Mouse (Mus musculus) cerebellum, postnatal 4 days (tissue): ENCODE results near the gene Cdh1.
"Not testable (repeated sequence)": the region's sequence is repeated elsewhere in the genome, so short reads cannot be mapped to it uniquely, and the experiment has no call there.

Source experiments
- DNase-seq, 2 experiments: peaks; one replicate each; pipeline ENCODE4 v3.0.0; 2022; ENCODE audit warnings: low spot score in 2 of 2, mixed read lengths in 1 of 2

Cdh1 gene

DNA sequence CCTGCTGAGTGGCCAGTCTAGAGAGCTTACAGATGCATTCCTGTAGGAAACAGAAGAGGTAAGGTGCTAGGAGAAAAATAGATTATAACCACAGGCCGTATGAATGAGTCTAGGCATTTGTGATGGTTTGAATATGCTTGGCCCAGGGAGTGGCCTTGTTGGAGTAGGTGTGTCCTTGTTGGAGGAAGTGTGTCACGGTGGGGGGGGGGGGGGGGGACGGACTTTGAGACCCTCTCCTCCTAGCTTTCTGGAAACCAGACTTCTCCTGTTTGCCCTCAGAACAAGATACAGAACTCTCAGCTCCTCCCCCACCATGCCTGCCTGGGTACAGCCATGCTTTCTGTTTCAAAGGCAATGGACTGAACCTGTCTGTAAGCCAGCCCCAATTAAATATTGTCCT, 10.7 kb upstream of the Cdh1 start:
- DNase-seq = no peak

DNA sequence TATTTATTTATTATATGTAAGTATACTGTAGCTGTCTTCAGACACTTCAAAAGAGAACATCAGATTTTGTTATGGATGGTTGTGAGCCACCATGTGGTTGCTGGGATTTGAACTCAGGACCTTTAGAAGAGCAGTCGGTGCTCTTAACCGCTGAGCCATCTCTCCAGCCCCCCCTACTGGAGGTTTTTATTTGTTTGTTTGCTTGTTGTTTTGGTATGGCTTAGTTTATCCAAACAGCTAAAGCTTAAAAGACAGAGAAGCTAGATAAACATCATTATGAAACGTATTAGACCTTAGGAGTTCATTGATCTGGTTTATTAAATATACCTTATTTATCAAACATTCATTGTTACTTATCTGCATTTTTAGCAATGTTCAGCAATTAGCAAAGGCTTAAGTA, 7.5 kb upstream of the Cdh1 start:
- DNase-seq = not testable (repeated sequence)

DNA sequence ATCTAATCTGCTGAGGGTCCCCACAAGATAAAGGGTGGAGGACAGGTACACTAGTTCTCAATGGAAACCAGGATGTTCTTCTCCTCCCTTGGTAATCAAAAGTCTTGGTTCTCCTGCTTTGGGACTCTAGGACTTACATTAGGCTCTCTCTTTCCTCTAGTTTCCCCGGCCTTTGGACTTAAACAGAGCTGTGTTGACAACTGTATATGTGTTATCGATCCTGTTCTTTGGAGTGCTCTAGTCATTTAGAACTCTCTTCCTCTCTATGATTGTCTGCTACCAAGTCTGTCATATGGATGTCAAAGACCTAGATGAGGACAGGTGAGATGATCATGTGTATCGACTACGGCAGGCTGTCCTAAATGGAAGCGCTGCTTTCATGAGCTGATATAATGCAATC, 6.1 kb upstream of the Cdh1 start:
- no peak for DNase-seq

DNA sequence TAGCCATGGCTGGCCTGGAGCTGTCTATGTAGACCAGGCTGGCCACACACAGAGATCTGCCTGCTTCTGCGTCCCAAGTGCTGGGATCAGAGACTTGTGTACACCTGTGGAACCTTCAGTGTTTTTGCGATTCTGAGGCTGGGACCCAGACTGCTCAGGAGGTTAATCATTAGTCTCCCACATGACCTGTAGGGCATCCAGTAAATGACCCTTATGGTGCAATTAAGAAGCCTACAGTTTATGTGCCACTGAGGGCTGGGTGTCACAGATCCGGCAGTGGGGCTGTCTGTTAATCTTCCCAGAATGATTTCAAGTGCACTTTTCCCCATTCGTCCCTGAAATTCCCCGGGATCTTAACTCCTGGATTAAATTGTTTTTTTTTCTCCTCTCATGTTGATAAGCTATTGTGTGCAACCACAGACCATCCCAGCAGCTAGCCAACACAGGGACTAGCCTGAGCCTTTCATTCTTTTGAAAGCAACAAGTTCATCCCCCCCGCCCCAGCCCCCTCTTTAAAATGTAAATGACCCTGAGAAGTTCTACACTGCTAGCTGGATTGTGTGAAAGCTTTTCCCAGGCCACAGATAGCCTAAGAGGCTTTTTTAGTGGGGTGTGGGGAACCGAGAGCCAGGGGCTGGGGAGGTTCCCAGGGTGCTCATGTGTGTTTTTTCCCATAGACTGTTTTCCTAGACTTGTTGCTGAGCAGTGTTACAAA, 3.7 kb upstream of the Cdh1 start:
- DNase-seq = no peak

DNA sequence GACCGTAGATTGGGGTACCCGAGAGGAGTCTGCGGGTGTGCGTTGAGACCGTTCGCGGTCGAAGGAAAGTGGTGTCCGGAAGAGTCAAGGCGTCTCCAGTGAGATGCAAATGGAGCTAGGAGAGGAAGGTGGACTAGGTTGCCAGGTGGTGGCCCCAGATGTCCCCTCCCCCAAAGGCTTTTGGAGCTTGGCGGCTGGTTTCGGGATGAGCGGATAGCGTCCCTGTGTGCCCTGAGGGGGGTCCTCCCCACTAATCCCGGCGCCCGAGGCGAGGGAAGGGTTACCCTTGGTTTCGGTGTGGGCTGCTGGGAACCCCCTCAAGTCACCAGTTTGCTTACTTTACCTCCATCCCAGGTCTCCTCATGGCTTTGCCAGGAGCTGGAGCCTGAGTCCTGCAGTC, 782 bp downstream of the Cdh1 start:
- no peak for DNase-seq

DNA sequence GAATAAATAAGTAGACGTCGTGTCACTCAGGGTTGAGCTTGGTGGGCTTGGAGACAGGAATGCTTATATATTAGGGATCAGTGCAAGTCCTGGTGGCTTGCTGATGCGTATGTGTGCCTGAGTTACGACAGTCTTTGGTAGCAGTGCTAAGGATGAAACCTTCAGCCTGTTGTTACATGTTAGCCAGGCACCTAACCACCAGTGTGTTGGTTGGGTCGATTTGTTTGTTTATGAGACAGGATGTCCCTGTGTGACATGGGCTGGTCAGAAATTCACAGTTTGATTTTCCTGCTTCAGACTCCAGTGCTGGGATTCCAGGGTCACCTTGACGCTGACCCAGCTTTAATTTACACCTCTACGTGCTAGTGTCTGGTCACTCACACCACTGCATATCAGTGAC, 2.5 kb downstream of the Cdh1 start:
- DNase-seq = no peak

DNA sequence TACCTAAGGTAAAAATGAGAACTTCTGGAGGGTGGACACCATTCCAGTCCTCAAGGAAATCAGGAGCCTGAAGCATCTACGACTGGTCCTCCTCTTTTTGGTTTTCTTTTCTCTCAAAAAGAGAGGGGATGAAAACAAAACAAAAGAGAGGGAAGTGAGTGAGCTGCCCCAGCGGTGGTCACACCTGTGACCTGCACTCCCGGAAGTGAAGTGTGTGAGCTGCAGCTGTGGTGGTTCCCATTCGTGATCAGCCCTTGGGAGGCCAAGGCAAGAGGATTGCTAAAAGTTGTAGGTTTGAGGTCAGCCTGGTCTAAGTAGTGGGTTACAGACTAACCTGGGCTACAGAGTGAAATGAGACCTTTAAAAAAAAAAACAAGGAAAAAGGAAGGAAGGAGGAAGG, 3.0 kb downstream of the Cdh1 start:
- no peak for DNase-seq

DNA sequence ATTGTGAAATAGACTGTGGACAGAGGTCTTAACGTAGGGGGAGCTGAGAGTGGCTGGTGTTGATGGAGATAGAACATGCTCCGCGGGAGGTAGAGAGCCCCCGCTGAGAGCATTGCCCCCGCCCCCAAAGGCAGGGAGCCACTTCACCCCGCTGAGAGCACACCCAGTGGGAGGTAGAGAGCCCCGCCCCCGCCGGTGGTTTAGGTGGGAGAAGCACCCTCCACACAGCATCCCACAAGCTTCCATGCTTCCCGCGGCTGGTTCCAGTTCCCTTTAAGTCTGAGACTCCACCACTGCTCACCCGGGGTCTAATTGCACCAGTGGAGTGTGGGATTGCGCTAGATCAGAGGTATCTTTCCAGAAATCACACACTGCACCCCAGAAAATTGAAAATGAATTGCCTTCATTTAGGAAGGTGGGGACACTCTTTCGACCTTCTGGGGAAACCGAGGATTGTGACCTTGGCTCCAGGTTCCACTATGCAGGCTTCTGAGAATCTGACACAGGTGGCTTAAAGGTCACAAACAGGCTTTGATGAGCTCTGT, 3.5 kb downstream of the Cdh1 start:
- no peak for DNase-seq

DNA sequence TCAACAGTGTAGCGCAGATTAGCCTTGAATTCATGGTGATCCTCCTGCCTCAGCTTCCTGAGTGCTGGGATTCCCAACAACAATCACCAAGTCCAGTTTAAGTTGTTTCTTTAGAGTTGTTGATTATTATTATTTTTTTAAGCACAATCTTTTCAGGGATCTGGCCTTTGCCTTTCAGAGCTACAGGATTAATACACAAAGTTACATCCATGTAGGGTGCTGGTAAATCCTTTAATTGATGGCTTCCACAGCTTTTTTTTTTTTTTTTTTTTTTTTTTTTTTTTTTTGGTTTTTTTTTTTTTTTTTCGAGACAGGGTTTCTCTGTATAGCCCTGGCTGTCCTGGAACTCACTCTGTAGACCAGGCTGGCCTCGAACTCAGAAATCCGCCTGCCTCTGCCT, 4.6 kb downstream of the Cdh1 start:
- not testable (repeated sequence) for DNase-seq

DNA sequence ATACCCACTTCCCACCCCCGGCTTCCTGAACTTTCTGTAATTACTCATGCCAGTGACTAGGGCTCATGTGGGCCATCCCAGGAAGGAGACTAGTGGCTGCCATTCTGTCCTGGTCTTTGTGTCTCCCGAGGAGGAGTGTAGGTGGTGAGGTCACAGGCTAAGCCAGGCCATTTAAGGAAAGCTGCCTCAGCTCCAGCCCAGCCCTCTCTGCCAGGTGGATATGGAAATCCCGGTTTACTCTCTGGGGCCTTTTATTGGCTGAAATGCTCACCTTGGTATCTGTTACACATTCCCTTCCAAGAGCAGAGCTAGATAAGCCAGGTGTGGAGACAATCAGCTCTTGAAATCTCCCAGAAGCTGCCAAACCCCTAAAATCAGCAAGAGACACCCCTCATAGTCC, 5.3 kb downstream of the Cdh1 start:
- DNase-seq = no peak

DNA sequence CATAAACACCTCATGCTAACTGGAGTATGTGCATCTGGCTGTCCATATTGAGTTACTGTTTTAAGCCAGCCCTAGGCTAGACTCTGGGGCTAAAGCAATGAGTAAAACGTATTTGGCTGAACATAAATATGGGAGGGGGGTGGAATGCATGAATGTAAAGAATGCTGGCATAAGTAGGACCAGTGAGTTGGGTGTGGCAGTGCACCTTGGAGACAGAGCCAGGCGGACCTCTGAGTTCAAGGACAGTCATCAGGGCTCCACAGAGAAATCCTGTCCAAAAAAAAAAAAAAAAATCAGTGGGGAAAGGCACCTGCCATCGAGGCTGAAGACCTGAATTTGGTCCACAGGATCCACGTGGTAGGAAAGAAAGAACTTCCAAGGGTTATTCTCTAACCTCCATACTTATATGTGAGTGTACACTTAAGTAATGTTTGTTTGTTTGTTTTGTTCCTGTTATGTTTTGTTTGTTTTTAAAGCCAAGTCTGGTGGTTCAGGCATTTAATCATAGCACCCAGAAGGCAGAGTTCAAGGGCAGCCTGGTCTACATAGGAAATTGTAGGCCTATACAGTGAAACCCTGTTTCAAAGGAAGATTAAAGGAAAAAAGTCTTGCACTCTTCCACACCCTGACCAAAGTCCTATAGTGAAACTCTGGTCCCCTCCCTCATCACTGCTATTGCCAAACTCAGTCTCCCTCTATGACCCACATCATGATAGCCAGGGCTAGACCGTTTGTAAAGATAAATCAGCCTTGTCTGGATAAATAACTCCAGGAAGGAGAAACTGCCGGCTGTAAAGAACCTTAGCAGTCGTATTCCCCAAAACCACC, 6.1 kb downstream of the Cdh1 start:
- DNase-seq = no peak

DNA sequence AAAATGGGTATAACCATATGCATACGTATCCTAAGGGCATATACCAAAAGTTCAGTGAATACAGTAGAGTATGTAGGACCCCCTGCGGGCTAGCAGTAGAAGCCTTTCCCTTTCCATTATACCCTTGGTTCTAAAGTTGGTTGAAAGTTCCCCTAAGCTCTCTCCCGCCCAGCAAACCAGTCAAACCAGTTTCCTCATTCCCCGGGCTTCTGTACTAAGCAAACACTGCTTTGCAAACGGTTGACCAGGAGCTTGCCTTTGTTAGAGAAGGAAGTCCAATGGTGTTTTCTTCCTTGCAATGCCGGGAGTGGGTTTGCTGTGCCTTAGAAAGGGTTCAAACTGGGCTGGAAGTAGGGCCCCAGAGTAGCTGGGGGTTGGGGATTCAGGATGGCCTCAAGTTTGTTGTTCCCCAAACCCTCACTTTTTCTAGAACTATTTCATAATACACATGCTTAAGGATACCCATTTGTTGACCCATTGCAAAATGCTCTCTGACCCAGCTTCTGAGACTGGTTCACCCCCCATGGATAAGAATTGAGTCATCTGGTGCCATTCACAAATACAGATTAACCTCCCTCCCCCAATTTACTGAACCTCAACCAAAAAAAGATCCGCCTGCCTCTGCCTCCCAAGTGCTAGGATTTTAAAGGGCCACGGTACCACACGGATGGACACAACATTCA, 7.9 kb downstream of the Cdh1 start:
- no peak for DNase-seq

DNA sequence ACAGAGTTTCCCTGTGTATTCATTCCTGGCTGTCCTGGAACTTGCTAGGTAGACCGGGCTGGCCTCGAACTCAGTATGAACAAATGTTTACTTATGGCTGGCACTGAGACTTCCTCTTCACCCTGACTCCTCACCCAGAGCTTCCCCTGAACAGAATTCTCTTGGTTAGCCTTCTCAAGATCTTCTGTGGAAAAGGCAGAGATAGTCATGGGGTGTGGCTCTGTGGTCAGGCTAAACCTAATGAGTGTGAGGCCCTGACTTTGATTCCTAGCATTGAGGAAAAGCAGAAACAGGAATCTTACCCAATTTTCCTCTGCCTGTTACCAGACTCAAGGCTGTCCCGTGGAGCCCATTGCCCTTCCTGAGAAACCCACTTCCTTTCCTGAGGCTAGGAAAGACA, 8.9 kb downstream of the Cdh1 start:
- DNase-seq = no peak

DNA sequence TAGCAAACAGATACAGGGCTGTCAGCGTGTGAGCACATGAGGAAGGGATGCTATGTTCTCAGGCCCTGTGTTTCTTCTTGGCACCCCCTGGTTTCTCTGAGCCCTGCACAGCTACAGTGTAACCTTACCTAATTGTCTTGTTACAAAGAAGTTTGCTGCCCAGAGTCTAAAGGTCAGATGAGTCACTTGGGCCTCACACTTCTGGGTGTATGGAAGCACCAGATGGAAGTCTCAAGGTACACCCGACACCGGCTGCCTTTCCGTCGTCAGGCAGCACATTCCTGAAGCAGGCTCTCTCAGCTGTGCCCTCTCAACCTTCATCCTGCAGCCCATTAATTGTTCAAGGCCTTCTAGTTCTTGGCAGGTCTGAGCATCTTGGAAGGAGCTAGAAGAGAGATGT, 11.6 kb downstream of the Cdh1 start:
- no peak for DNase-seq

DNA sequence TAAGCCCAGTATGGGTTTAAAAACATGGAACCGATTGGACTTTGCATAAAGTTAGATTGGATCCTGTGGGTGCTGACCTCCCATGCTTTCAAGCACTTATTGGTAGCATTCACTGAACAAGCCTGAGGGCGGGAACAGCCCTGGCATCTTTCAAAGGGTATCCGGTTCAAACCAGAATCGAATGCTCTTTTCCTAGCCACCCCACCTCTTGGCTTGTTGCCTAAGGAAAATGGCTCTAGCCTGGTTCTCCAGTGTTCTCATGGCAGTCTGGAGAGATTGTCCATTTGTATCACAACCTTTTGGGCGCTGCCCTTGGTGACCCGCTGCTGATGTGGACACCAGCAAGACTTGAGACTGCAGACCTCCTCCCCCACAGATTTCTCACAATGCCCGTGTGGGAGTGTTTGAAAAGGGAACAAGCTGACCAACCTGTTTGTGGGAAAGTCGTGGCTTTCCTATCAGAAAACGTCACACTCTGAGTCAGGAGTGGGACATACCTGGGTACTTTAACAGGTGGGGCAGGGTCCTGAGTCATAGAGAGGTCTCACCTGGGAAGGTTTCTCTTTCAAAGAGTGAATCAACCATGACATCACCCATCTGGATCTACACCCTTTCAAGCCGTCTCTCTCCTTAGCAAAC, 12.6 kb downstream of the Cdh1 start:
- DNase-seq = no peak

DNA sequence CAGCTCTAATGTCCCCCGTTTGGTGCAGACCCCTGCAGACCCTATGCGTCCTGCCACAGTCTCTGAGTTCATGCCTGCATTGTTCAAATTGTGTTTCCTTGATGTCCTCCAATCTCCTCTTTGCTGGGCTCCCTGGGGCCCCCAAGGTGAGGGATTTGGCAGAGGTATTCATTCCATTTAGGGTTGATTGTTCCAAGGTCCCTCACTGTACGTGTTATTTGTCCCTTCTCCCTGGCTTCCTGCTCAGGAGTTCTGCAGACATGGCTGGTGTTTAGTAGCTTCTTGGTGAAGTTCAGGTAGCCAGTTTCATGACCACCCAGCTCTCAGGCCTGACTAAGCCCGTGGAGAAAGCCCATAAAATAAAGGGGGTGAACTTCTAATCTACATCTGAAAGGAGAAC, 13.5 kb downstream of the Cdh1 start:
- no peak for DNase-seq

DNA sequence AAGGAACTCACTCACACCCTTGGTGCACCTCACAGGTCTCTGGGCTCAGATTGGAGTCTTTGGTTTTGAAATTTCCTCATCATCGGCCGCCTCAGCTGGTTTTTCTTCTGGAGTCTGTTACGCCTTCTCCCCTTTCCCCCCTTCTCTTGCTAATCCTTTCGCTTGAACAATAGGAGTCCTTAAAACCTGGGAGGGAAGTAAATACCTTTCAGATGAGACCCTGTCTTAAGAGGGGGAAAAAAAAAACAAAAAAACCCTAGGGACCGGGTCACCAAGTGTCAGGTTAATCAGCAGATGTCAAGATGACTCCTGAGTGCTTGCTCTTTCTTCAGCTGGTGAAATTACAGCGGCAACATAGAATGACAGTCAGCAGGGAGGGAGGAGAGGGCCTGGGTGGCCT, 14.0 kb downstream of the Cdh1 start:
- DNase-seq = no peak

DNA sequence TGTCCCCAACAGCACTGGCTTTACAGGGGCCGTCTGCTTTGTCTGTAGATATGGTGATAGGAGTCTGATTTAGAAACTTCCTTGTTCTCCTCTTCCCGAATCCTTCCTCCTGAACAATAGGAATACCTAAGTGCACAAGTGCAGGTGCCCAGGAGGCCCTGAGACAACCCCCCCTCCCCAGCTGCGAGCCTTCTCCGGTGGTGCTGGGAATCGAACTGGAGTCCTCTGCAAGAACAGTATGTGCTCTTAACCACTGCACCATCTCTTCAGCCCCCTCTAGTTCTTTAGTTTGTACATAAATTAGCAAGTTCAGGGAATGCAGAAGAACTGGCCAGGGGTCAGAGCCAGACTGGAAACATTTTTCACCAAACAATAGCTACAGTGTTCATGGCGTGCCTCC, 14.7 kb downstream of the Cdh1 start:
- DNase-seq = no peak

DNA sequence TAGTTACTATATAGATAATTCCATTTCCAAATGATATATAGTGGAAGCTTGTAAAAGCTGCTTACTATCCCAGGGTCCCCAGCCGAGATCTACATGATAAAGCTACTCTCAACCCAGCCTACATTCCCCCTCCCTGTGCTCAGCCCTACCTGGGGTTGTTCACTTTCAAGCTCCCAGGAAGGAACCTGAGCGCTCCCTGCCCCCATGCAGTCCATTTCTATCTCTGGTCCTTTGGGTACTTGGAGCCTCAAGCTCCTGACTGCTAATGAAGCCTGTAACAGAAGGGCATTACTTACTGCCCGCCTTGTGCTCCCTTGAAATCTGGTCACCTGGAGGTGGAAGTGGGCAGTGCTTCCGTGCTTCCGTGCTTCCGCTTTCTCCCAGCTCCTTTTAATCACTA, 15.2 kb downstream of the Cdh1 start:
- no peak for DNase-seq

DNA sequence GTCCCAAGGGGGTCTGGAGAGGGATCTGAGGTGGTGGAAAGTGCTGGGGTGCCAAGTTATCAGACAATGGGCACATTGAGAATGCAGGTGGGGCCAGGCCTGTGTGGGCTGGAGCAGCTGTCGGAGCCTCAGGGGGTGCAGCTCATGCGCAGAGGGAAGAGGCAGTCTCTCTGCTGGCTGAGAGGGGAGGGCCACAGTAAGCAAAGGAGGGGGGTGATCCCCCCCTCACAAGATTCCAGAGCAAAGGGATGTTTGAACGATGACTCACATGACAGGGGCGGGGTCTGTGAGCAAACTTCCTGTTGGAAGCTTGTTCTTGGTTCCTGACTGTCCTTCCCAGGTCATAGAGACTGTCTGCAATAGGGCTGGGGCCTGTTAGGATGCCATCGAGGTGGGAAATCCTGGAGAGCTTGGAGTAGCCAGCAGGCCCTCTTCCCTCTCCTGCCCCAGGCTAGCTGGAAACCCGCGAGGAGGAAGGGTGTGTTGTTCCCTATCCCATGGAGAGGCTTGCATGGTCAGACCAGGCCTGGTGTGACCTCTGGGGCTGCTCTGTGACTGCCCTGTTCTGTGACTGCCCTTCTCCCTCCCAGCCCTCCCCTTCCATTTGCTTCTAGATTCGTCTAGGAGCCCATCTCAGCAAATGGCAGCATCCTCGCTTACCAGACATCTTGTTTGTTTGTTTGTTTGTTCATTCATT, 16.5 kb downstream of the Cdh1 start:
- DNase-seq = peak in 1 of 2 experiments; percentile 5

DNA sequence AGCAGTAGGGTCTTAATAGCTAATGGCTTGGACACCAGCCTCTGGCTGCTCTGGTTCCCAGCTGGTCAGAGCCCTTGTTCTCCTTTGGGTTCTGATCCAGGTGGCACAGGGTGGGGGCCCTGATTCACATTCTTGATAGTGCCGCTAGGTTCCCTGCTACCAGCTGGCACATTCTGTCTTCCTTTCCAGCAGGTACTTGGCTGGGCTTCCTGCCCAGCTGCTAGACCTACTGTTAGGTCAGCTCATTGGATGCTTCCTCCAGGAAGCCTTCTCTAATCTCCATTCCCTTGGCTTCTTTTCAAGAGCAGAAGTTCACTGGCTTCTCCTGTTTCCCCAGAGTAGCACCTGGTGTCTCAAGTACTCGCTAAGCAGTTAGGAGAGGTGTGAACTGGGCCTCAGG, 17.3 kb downstream of the Cdh1 start:
- DNase-seq = no peak

DNA sequence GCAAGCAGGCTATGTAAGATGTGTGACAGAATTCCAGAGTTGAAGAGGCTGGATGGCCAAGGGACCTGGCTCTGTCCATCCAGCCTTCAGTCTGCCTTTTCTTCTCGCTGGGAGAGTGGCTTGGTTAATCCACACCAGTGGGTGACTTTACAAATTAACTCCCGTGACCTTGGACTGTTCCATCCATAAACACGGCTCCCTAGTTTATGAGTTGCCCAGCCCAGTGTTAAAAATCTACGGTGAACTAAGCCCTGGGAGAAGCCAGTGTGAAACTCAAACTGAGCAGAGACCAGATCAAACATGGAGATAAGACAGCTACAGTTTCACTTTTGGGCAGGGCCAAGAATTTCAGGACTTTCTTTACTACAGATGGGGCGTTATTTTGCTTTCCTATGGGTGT, 19.9 kb downstream of the Cdh1 start:
- no peak for DNase-seq
